Mouse (Mus musculus) left cerebral cortex, adult 18-20 months (tissue): ENCODE results near the gene Tbx5. TPM values are rescaled to one million over a fixed set of nuclear protein-coding genes. Genes with fewer than 3 reads are reported as not detected.

Source experiments
- DNase-seq, 2 experiments: peaks; one replicate each; pipeline ENCODE4 v3.0.0; 2021 to 2022; ENCODE audit warnings: low spot score in 2 of 2, mixed read lengths in 1 of 2
- long read RNA-seq, 2 experiments: library from polyadenylated mRNA; stranded (forward); transcript quantifications; one replicate each; pipeline ENCODE4 v2.0.0; 2021
- total RNA-seq, 2 experiments: library from RNA; stranded (reverse); gene quantifications; 2 replicates each; pipeline ENCODE4 v1.2.3; 2021

The Tbx5 gene
- total RNA-seq, result not detected
- long read RNA-seq, experiment 1, result 0 reads
- long read RNA-seq, experiment 2, result 0 reads

DNA sequence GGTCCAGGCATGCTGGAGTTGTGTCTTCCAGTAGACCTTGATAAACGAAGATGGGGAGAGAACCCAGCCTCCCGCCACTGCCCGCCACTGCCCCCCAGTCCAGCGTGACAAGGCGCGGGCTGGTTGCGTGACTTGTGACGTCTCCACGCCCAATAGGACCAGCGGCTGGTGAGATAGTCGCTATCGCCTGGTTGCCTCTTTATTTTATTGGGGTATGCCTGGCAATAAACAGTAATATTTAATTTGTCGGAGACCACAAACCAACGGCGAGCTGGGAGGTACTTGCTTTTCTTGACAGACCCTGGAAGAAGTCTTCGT lies at the start of gene Tbx5:
Gene Tbx5, plus strand, starts transcription at position 190 of the 318 bp plus-strand sequence.
- DNase-seq, result no peak

- DNase-seq, result no peak
Observed at GRCm38 (mm10) chr5:119785959-119786358, 46.5 kb upstream of the Tbx5 start.

DNA sequence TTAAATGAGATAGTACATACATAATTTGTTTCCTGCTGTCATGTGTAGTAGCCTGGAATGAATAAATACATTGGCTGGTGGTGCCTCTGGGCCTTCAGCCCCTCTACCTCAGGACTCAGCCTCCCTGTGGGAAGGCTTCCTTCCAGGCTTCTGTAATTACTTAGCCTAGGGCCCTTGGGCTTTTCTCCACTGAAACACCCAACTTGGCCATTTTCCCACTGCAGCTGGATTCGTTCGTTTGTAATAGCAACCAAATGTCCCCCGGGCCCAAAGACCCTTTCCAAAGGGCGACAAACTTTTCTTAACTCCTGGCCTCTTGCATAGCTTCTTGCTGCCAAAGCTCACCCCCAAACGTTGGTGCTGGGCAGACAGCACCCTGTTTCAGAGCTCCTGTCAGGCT lies 40.8 kb upstream of the Tbx5 start:
- no peak for DNase-seq

- DNase-seq, result no peak
Observed at GRCm38 (mm10) chr5:119793972-119794371, 38.5 kb upstream of the Tbx5 start.

DNA sequence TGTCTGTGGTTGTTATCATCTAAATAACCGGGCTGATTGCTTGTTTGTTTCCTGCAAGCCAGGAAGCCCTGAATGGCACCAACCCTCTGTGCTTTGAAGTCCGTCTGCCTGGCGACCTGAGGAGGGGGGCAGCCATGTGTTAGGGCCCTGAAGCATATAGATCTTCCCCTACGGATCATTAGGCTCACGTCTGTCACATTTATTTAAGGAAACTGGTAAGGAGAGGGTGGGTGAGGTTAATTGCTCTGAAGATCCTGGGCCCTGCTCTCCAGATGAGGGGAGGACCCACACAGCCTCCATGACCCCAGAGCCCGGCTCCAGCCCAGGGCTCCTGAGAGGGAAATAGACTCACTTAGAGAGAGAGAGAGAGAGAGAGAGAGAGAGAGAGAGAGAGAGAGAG lies 37.1 kb upstream of the Tbx5 start:
- no peak for DNase-seq

GRCm38 (mm10) chr5:119795777-119796176 lies 36.7 kb upstream of the Tbx5 start:
- no peak for DNase-seq

- no peak for DNase-seq
Observed at GRCm38 (mm10) chr5:119796443-119797160, 35.9 kb upstream of the Tbx5 start.

- no peak for DNase-seq
Observed at GRCm38 (mm10) chr5:119797580-119798150, 34.8 kb upstream of the Tbx5 start.

DNA sequence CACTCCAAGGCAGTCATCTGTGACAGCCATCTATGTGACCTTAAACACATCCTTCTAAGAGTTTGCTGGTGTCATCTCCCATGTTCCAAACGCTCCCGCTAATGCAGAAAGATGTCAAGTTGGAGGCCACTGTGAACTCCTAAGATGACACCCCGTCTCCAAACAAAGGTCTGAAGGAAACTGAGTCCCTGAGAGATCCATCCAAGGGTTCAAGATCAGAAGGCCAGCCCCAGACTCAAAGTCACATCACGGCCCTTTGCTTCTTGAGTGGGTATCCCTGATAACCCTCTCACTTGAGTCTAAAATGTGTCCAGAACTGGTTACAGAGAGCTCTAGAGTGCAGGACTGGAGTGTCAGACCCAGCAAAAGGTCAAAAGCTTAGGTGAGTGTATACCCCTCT lies 34.2 kb upstream of the Tbx5 start:
- no peak for DNase-seq

DNA sequence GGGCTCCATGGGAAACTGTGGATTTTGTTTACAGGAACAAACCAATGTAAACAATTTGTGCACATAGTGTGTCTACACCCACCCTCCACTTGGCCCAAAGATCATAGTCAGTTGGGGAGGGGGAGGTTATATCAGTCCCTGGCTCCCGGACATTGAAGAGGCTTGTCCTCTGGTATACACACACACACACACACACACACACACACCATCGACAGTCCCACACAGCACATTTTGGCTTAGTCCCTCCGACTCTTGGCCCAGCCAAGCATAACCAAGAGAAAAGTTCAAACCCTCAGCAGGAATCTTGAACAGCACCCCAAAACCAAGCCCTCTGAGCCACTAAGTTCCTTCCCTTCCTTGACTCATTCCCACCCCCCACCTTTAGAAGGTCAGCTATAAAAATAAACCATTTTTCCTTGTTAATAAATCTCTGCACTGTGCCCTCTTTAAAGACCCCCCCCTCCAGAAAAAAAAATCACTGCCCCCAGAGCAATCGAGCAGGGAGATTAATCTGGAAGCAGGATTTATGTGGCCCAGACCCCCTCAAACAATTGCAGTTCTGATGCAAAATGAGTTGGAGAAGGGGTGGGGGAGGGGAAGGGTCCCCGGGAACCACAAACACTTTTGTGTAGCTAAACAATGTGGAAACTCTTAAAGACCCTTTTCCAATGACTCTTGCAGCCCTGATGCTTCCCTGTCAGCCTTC lies 33.6 kb upstream of the Tbx5 start:
- no peak for DNase-seq

- DNase-seq, result no peak
Observed at GRCm38 (mm10) chr5:119799419-119800242, 32.8 kb upstream of the Tbx5 start.

- no peak for DNase-seq
Observed at GRCm38 (mm10) chr5:119800243-119800665, 32.2 kb upstream of the Tbx5 start.

- no peak for DNase-seq
Observed at GRCm38 (mm10) chr5:119802617-119803410, 29.7 kb upstream of the Tbx5 start.

DNA sequence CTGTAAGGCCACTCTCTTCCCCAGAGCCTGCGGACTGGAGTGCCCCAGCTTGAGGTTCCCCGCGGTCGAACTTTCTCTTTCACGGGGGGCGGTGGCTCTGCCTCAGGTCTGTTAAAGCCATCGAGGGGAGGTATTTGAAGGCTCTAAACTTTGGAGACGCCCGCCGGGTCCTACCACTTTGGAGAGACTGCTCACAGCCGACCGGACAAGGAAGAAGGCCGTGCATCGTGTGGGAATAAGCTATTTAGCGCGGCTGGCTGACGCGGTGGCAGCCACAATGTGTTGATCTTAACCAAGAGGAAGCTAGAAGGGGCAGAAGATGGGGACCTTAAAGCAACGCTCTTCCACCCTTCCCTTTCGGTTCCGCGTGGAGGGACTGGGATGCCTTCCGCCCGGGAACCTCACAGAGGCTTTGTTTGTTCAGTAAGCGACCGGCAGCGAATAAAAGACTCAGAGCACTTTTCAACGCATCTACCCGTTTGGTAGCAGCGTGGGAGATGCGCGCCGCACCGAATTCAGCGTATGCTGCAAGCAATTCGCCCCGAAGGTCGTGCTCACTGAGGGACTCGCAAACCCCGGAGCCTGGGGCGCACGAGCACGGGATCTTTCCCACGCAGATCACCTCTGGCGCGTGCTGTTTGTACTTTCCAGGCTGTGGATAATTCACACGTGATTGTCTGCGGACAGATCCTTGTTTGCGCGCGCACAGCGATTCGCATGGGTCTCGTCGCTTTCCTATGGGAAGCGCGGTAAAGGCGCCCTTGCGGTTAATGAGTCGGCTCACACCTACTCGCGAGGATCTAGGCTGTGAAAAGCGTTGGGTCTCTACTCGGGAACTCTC lies 28.8 kb upstream of the Tbx5 start:
- no peak for DNase-seq

DNA sequence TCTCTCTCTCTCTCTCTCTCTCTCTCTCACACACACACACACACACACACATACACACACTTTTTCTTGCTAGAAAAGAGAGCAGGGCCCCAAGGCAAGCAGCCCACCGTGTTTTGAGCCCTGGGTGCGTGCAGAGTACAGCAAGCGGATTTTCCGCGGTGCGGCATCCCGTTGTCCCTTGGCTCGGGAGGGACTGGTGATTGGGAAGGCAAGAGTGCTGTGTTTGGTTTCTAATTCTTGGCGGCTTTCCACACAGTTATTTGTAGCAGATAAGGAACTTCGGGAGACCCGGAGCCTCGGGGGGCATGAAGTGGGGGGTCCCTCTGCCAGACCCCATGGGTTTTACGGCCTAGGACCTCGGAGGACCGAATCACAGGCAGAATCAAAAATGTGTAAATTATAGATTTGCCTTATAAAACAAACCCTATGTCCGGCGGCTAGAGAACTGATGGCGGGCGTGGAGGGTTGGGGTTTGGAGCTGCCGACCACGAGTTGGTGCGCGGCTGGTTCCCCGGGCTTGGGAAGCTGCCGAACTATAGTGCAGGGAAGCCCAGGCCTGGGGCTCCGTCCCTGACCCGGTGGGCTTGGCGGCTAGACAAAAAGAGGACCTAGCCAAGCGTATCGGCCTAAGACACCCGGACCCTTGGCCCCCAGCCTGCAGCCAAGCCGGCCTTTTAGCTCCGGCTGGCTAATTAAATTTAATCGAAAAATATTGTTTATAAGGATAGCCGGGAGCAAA lies 28.0 kb upstream of the Tbx5 start:
- no peak for DNase-seq

DNA sequence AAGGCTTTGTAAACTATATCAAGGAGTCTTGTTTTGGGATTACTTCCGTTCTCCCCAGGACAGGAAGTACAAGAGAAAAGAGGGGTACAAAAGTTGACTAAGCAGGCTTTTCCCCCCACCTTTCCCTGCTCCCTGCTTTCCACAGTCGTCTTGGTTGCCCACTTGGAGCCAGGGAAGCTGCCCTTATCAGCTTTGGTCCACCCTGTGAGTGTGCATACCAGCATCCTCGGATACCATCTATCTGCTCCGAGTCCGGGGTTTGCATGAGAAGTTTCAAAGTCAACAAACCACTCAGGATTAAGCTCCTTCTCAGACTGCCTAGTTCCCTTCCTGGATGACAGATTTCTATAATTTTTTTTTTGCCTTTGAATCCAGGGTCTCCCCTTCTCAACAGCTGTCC lies 26.8 kb upstream of the Tbx5 start:
- no peak for DNase-seq

GRCm38 (mm10) chr5:119806467-119806866 lies 26.0 kb upstream of the Tbx5 start:
- no peak for DNase-seq

DNA sequence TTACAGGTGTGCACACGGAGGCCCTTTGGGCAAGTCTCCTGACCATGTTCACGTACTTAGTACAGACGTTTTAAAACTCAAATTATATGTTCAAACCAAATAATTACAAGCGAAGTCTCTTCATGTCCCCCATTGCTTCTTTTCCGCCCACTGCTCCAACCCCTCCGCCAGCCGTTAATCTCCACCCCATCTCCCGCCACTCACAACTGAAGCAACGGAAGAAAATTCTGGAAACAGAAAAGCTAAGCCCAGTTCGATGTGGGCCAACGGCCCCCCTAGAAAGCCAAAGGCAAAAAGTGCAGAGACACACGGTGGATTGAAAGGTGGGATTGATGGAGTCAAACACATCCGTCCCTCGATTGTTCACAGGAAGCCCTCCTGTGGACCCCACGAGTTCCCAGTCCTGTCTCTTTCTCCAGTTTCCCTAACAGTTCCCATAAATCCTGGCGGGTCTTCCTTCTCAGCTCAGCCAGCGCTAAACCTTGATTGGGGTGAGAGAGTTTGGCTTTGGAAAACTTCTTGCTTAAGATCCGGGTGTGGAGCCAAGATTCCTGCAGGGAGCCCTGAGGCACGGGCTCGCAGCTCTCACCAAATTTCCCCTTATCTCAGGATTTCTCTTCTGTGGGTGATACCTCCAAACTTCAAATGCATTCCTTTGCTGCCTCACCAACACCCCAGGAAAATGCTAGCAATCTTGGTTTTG lies 24.8 kb upstream of the Tbx5 start:
- no peak for DNase-seq

GRCm38 (mm10) chr5:119808713-119809112 lies 23.8 kb upstream of the Tbx5 start:
- DNase-seq, result no peak
